Mouse (Mus musculus) right cerebral cortex, postnatal 25 days (tissue): Measurements from ENCODE around the gene Krt79.

Source experiments
- DNase-seq: peaks from one replicate; pipeline ENCODE4 v3.0.0; 2022

The Krt79 gene

DNA sequence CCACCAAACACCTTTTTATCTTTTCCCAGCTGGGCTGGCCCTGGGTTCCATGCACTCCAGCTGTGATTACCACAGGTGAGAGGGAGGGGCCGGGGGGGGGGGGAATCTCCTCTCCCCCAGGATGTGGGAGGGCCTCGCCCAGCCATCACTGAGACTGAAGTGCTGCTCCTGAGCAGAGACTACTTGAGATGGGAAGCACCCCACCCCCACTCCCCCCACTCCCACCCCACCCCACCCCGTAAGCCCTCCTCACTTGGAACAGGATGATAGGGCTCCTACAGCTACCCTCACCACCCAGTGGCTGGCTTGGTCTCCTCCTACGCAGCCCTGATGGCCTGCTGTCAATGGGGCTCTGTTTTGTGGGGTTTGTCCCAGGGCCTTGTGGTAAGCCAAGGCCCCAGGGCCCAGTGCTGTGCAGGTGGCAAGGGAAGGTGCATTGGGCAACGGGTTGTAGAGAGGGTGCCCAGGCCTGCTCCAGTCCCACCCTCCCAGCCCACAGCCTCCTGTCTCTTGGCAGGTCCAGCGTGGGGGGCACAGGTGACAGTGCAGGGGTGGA lies at the start of gene Krt79:
TSS of gene Krt79 (minus strand) at position 51 of the 556 bp plus-strand sequence.
- DNase-seq, result no peak

GRCm38 (mm10) chr15:101988714-101989113 lies 48.6 kb upstream of the Krt79 start:
- no peak for DNase-seq

GRCm38 (mm10) chr15:101988119-101988518 lies 48.0 kb upstream of the Krt79 start:
- peak; percentile 76 for DNase-seq

- no peak for DNase-seq
These were observed 44.6 kb upstream of the Krt79 start for GRCm38 (mm10) chr15:101984746-101985145.

DNA sequence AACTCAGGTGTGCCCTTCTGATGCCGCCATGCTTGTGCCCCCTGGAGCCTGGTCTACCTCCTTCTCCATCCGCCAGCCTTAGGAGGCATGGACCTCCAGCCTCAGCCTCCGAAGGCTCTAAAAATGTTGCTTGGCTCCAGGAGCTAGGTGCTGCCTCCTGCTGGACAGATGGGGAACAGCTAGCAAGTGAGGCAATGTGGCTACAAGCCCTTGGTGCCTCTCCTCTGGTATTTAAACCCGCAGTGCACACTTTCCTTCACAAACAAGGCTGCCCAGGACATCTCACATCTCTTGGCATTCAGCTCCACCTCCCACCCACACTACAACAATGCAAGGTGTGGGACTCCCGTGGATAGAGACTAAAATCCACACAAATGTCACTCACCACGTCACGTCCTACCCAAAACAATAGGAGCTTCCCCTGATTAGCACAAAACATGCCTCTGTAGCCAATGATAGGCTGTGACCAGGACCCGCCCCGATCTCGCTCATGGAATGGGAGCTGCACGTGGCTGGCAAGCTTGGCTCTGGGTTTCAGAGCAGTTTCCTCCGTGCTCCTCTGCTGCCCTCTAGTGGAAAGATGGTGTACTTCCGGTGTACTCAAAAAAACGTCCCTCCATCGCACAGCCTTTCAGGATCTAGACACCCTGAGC lies 44.0 kb upstream of the Krt79 start:
- DNase-seq, result peak; percentile 88

DNA sequence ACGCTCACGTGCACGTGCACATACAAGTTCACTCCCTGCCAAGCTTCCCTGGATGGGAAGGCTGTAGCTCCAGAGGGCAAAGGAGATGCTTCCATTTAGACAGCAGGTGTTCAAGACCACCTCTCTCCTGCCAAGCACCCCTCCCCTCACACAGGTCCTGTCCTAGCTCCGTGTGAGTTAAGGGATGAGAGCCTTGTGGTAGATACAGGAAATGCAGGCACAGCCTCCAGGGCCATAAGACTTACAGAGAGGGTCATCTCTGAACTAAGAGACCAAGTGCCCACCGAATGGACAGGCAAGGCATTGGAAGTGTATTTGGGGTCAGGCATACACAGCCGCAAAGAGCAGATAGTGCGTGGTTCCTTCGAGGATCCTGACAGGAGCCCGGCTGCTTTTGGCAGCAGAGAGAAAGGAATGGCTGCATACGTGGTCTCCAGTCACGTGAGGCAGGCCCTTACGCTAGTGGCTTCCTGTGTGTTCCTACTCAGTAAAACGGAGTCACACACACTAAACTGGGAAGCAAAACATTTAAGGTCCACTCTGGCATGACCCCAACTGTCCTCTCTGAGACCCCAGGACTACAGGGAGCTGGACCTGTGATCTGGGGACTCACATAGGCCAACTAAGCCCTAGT lies 43.3 kb upstream of the Krt79 start:
- no peak for DNase-seq

DNA sequence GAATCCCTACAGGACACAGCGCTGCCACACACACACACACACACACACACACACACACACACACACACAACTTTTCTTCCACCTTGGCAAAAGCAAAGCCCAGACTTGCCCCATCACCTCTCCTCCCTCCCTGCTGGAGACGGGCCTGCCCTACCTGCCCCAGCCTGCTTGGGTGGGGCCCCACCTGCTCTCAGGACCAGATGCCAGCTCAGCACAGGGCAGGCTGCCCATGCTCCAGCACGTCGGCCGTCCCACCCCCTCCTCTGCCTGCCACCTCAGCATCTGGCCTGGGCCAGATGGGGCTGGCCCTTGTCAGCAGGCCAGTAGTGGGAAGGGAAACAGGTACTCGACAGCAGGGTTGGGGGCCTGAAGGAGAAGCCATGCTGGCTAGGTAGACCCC lies 40.7 kb upstream of the Krt79 start:
- no peak for DNase-seq

GRCm38 (mm10) chr15:101977043-101977726 lies 37.1 kb upstream of the Krt79 start:
- peak; percentile 83 for DNase-seq

GRCm38 (mm10) chr15:101976641-101977040 lies 36.5 kb upstream of the Krt79 start:
- no peak for DNase-seq

- no peak for DNase-seq
These were observed 35.9 kb upstream of the Krt79 start for GRCm38 (mm10) chr15:101976023-101976422.

DNA sequence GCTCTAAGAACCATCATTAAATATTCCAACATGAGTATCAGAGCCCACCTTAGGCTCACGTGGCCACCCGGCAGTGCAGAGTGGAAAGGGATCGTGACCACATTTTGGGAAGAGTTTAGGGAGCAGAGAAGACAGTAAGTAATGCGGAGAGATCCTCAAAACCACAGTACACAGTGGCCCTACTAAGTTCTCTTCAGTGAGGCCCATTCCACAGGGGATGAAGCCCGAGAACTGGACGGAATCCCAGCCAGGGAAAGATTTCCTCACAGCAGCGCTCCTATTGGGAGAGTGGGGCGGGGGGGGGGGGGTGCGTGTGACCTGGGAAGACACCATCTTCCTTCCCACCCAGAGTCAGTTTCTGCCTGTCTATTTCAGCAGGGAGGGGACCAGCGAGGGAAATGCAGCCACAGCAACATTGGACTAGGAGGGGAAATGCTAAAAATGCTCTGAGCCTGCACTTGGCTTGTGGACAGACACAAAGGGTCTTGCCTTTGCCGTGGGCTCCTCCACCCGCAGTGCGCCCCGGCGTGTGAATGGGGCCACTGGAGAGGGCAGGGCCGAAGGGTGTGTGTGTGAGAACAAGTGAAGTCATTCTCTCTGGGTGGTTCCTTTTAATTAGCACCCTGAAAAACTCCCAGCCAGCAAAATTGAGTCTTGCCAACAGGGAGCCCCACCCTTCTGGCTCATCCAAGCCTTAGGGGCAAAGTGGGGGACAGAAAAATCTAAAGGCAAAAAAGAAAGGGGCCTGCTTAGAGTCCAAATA lies 34.1 kb upstream of the Krt79 start:
- no peak for DNase-seq

- peak; percentile 91 for DNase-seq
These were observed 33.4 kb upstream of the Krt79 start for GRCm38 (mm10) chr15:101973414-101974077.

DNA sequence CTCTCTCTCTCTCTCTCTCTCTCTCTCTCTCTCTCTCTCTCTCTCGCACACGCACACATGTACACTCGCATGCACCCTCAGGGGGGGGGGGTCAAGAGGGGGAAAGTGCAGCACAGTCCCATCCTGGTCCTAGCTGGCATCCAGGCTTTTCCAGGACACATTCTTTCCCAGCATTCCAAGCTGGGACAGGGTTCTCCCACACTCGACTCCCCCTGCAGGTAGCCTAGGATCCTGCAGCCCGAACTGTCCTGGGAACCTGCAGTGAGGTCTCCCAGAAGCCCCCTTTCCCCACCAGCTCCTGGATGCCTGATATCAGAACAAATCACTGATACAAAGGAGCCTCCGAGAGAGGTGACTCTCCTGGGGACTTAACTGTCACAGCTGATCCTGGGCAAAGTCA lies 30.4 kb upstream of the Krt79 start:
- DNase-seq, result no peak

DNA sequence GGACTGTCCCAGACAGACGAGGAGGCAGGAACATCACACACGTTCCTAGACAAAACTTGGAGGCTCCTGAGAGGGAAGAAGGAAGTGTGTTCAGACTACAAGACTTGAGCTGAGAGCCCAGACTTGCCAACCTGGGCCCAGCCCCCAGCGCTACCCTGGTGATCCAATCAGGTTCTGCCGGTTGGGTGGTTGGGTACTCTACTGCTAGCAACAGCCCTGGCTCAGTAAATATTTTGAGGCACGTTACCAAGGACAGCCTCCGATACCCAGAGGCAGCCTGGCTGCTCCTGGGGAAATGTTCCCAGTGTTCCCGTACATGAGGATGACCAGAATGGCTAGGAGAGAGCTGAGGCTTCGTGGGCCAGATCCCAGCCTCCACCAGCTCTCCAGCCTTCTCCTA lies 26.7 kb upstream of the Krt79 start:
- no peak for DNase-seq

DNA sequence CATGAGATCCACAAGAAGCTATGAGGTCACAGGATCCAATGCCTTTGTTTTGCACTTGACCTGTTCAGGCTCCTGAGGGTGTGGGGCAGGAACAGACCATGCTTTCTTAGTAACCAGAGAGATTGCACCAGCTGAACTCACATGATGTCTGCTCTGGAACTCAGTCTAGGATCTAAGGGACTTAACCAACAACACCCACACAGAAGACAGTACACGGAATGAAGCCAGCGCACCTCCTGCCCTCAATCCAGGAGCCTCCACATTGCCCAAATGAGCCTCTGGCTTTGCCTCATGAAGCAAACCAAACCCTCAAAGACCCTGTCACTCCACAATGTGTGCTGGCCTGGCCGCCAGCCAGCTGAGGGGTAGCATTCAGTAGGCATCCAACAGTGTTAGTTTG lies 18.8 kb upstream of the Krt79 start:
- no peak for DNase-seq

GRCm38 (mm10) chr15:101954187-101954586 lies 14.1 kb upstream of the Krt79 start, which contains the start of gene Krt78:
Gene Krt78 (minus strand): TSS chr15:101954287.
- no peak for DNase-seq

- no peak for DNase-seq
These were observed 12.8 kb upstream of the Krt79 start for GRCm38 (mm10) chr15:101952733-101953474.

DNA sequence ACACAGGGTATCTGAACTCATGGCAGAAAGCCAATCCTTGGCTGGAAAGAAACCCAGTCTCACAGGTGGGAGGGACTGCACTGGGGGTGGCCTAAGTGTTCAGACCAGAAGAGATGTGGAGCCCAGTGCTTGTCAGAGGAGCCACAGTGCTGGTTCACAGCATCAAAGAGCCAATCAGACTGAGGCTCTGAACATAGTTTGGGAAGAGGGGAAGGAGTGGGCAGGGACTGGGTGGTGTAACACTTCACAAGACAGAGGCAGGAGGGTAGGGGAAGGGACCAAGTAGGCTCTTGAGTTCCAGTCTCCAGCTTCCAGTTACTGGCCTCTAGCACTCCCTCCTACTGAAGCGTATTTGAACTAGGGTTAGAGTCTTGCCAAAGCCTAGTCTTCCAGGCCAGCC lies 5.3 kb upstream of the Krt79 start:
- no peak for DNase-seq

GRCm38 (mm10) chr15:101941948-101942347 lies 1.8 kb upstream of the Krt79 start:
- no peak for DNase-seq

DNA sequence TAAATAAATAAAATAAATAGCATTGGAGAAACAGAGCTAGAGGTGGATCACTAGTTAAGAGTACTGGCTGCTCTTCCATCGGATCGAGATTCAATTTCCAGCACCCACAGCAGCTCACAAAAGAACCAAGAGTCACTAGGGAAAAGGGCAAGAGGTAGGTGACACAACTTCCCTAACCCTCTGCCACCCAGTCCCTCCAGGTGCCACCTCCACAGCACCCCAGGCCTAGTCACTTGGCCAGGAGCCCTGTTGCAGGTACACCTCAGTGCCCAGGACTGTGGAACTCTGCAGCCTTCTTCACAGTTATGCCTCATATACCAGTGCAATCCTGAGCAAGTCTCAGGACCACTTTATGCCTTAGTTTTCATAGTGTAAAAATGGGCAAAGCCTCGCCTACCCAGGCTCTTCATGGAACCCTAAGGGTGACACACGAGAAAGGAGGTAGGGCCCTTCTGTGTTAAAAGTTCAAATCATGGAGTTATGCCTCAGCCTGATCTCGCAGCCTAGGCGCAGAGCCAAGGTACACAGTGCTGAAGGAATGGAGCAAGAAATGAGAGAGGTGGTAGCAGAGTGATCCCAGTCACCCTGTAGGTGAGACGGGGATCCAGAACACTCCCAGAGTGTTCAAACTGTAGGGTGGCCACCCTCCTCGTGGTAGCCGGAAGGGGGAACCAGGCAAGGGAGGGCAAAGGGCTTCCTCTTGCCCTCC lies 1.4 kb downstream of the Krt79 start:
- no peak for DNase-seq

DNA sequence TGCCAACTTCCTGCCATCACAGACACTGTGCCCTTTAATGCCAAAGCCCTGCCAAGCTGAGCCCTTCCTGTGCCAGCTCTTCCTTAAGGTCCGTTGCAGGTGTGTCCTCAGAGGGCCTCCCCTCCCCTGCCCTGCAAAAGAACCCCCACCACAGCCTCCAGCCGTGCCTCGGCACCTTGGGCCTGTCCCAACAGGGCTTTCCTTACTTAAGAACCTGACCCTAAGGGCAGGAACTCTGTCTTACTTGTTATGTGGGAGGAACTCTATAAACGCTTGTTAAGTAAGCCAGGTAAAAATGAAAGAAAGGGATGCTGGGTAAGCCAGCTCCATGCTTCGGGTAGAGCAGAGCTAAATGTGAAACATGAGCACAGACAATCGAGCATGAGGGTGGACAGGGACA lies 7.1 kb downstream of the Krt79 start:
- no peak for DNase-seq
